Mouse (Mus musculus): ENCODE data around the gene Cep152. TPM values are rescaled to one million over a fixed set of nuclear protein-coding genes. Genes with fewer than 3 reads are reported as not detected.

Cep152 gene
- 0.95 TPM for polyA plus RNA-seq (2014; fragmentation: Illumina TruSeq; extraction: RNeasy Lipid Tissue Mini Kit (QIAGEN cat#74804); ENCODE audit: low read depth, low replicate concordance)

DNA sequence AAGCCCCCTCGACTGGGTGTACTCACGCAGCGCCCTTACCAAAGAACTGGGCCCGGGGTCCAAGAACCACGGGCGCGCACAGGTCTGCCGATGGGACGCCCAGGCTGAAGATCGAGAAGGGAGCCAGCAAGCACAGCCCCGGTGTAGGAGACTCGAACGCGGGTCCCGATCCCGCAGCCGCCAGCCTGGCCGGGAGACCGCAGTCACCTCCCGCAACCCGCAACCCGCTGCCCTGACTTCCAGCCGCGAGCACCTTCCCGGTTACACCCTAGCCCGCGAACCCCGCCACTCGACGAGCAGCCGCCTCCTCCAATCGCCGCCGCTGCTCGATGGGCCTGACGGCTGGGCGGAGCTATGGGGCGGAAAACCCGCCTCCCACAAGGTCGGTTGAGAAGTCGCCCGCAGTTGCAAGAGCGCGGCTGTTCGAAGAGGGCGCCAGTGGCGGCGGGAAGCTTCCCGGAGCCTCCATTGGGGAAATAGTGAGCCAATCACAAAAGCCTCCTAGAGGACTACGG lies at the start of gene Cep152:
TSS of gene Cep152 (minus strand) at position 277 of the 515 bp plus-strand sequence.

DNA sequence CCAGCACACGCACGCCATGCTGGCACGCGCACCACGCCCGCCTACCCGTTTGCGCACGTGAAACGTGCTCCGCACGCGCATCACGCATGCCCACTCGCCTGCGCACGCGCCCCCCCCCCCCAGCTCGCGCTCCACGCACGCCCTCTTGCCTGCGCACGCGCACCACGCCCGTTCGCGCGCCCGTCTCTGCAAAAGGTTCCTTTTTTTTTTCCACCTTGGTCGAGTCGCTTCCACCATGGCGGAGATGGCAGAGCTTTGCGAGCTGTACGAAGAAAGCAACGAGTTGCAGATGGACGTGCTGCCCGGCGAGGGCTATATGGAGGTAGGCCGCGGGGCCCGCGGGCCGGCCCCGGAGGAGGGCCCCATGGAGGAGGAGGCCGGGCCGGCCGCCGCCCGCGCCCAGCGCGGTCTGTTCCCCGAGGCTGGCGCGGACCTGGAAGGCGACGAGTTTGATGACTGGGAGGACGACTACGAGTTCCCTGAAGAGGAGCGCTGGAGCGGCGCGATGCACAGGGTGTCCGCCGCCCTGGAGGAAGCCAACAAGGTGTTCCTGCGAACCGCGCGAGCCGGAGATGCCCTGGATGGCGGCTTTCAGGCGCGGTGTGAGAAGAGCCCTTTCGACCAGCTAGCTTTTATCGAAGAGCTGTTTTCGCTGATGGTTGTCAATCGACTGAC lies 48.2 kb upstream of the Cep152 start, which contains the start of gene Eid1:
TSS of gene Eid1 (plus strand) at position 139 of the 675 bp plus-strand sequence.

Other genes with a start within 250 kb of the Cep152 start
- gene Gm9913, start 120.0 kb downstream of the Cep152 start, polyA plus RNA-seq (2014; fragmentation: Illumina TruSeq; extraction: RNeasy Lipid Tissue Mini Kit (QIAGEN cat#74804); ENCODE audit: low read depth, low replicate concordance) = not detected
- gene Fbn1, start 117.1 kb downstream of the Cep152 start, polyA plus RNA-seq (2014; fragmentation: Illumina TruSeq; extraction: RNeasy Lipid Tissue Mini Kit (QIAGEN cat#74804); ENCODE audit: low read depth, low replicate concordance) = 0.85 TPM
- 31.0 TPM for gene Eid1, start 48.0 kb upstream of the Cep152 start, polyA plus RNA-seq (2014; fragmentation: Illumina TruSeq; extraction: RNeasy Lipid Tissue Mini Kit (QIAGEN cat#74804); ENCODE audit: low read depth, low replicate concordance)
- 0.11 TPM for gene Shc4, start 99.0 kb upstream of the Cep152 start, polyA plus RNA-seq (2014; fragmentation: Illumina TruSeq; extraction: RNeasy Lipid Tissue Mini Kit (QIAGEN cat#74804); ENCODE audit: low read depth, low replicate concordance)
- gene Secisbp2l, start 157.8 kb upstream of the Cep152 start, polyA plus RNA-seq (2014; fragmentation: Illumina TruSeq; extraction: RNeasy Lipid Tissue Mini Kit (QIAGEN cat#74804); ENCODE audit: low read depth, low replicate concordance) = 37.0 TPM
- gene Galk2, start 234.0 kb upstream of the Cep152 start, polyA plus RNA-seq (2014; fragmentation: Illumina TruSeq; extraction: RNeasy Lipid Tissue Mini Kit (QIAGEN cat#74804); ENCODE audit: low read depth, low replicate concordance) = 35.3 TPM
- gene Cops2, start 234.0 kb upstream of the Cep152 start, polyA plus RNA-seq (2014; fragmentation: Illumina TruSeq; extraction: RNeasy Lipid Tissue Mini Kit (QIAGEN cat#74804); ENCODE audit: low read depth, low replicate concordance) = 183 TPM